Mouse (Mus musculus) thymus, postnatal 36 days (tissue): ENCODE data around the gene Pcif1.
A peak's percentile ranks its signal among the peaks of the same experiment; 100 is the strongest.
"Not testable (repeated sequence)": the region's sequence is repeated elsewhere in the genome, so short reads cannot be mapped to it uniquely, and the experiment has no call there.

Experiments
- DNase-seq, 2 experiments: peaks; one replicate each; pipeline ENCODE4 v3.0.0; 2022; ENCODE audit warnings: mixed read lengths in 2 of 2

Gene Pcif1

GRCm38 (mm10) chr2:164866741-164867551, 12.2 kb upstream of the Pcif1 start:
- no peak for DNase-seq

GRCm38 (mm10) chr2:164867566-164867965, 11.5 kb upstream of the Pcif1 start:
- no peak for DNase-seq

GRCm38 (mm10) chr2:164868491-164868890, 10.6 kb upstream of the Pcif1 start:
- DNase-seq = no peak

- DNase-seq = no peak
These were observed 7.4 kb upstream of the Pcif1 start for GRCm38 (mm10) chr2:164871602-164872303.

- no peak for DNase-seq
These were observed 5.5 kb upstream of the Pcif1 start for GRCm38 (mm10) chr2:164873621-164874020.

GRCm38 (mm10) chr2:164874239-164874769, 4.8 kb upstream of the Pcif1 start:
- no peak for DNase-seq

GRCm38 (mm10) chr2:164875648-164876047, 3.5 kb upstream of the Pcif1 start:
- DNase-seq = not testable (repeated sequence)

- not testable (repeated sequence) for DNase-seq
These were observed 1.5 kb upstream of the Pcif1 start for GRCm38 (mm10) chr2:164877376-164878215.

- DNase-seq = peak in 1 of 2 experiments; percentile 66
These were observed 436 bp upstream of the Pcif1 start for GRCm38 (mm10) chr2:164878509-164879227.

GRCm38 (mm10) chr2:164879568-164880277, 619 bp downstream of the Pcif1 start:
- peak; percentile 94 to 95 for DNase-seq

- DNase-seq = no peak
These were observed 3.5 kb downstream of the Pcif1 start for GRCm38 (mm10) chr2:164882619-164883018.

- DNase-seq = no peak
These were observed 6.7 kb downstream of the Pcif1 start for GRCm38 (mm10) chr2:164885788-164886187.

GRCm38 (mm10) chr2:164886617-164887016, 7.5 kb downstream of the Pcif1 start:
- DNase-seq = no peak

GRCm38 (mm10) chr2:164888996-164889395, 9.9 kb downstream of the Pcif1 start:
- peak in 1 of 2 experiments; percentile 25 for DNase-seq

GRCm38 (mm10) chr2:164889960-164890359, 10.9 kb downstream of the Pcif1 start:
- no peak for DNase-seq

- DNase-seq = no peak
These were observed 11.4 kb downstream of the Pcif1 start for GRCm38 (mm10) chr2:164890411-164891049.

- no peak for DNase-seq
These were observed 12.1 kb downstream of the Pcif1 start for GRCm38 (mm10) chr2:164891056-164891834.

- no peak for DNase-seq
These were observed 13.0 kb downstream of the Pcif1 start for GRCm38 (mm10) chr2:164891908-164892695.

- DNase-seq = no peak
These were observed 13.7 kb downstream of the Pcif1 start for GRCm38 (mm10) chr2:164892696-164893216.
